Mouse (Mus musculus): Measurements from ENCODE around the gene Ptdss2. TPM values are rescaled to one million over a fixed set of nuclear protein-coding genes. Genes with fewer than 3 reads are reported as not detected.

Gene Ptdss2
- polyA plus RNA-seq (2015; fragmentation: Nextera tagmentation; extraction: Ambion mirVana), result 136 and 138 TPM in 2 replicates

GRCm38 (mm10) chr7:141122245-141122644 is at the start of gene Ptdss2:
TSS of gene Ptdss2 (plus strand) at chr7:141122382.
- H3K9me3 ChIP-seq (replicated peaks; ENCODE audit: control insufficient read depth, low read length), result no peaks in the 10 kb centered on the region
- peaks cover 73% of the 10 kb centered on the region for H3K4me1 ChIP-seq (ENCODE audit: control insufficient read depth, low read depth, low read length)
- peak within 1 kb of the TSS; percentile 94 for H3K27ac ChIP-seq (ENCODE audit: low read length)
- peak within 1 kb of the TSS; percentile 76 for H3K4me3 ChIP-seq (ENCODE audit: low read depth, low read length)
- WGBS (ENCODE audit: insufficient replicate concordance), result 30% methylated on average over 14 of the region's 14 CpGs
- peak within 1 kb of the TSS; percentile 79 for H3K9ac ChIP-seq (ENCODE audit: low read depth, low read length)
- H3K4me2 ChIP-seq (ENCODE audit: low read depth, low read length), result peak within 1 kb of the TSS; percentile 94
- no peaks in the 10 kb centered on the region for H3K27me3 ChIP-seq (ENCODE audit: control insufficient read depth, insufficient read depth, low read depth, low read length)
- ATAC-seq (ENCODE audit: low read depth), result no peak
- H3K36me3 ChIP-seq (ENCODE audit: control insufficient read depth, insufficient read depth), result no peaks in the 10 kb centered on the region

GRCm38 (mm10) chr7:141073782-141074181 is 48.4 kb upstream of the Ptdss2 start:
- H3K4me3 ChIP-seq (ENCODE audit: low read depth, low read length), result no peak overlapping the region
- no peak overlapping the region for H3K4me2 ChIP-seq (ENCODE audit: low read depth, low read length)
- no peak overlapping the region for H3K27ac ChIP-seq (ENCODE audit: low read length)
- H3K9me3 ChIP-seq (replicated peaks; ENCODE audit: control insufficient read depth, low read length), result no peaks in the 10 kb centered on the region
- ATAC-seq (ENCODE audit: low read depth), result no peak
- H3K4me1 ChIP-seq (ENCODE audit: control insufficient read depth, low read depth, low read length), result peaks cover 7% of the 10 kb centered on the region; the same call in 1 of the 2 replicates
- H3K27me3 ChIP-seq (ENCODE audit: control insufficient read depth, insufficient read depth, low read depth, low read length), result peaks cover 33% of the 10 kb centered on the region
- H3K36me3 ChIP-seq (ENCODE audit: control insufficient read depth, insufficient read depth), result no peaks in the 10 kb centered on the region
- no peak overlapping the region for H3K9ac ChIP-seq (ENCODE audit: low read depth, low read length)
- WGBS (ENCODE audit: insufficient replicate concordance), result 42% methylated on average over 4 of the region's 4 CpGs

- H3K9me3 ChIP-seq (replicated peaks; ENCODE audit: control insufficient read depth, low read length), result no peaks in the 10 kb centered on the region
- no peak for ATAC-seq (ENCODE audit: low read depth)
- H3K9ac ChIP-seq (ENCODE audit: low read depth, low read length), result no peak within 1 kb of the TSS
- no peaks in the 10 kb centered on the region for H3K36me3 ChIP-seq (ENCODE audit: control insufficient read depth, insufficient read depth)
- H3K27ac ChIP-seq (ENCODE audit: low read length), result no peak within 1 kb of the TSS
- H3K4me3 ChIP-seq (ENCODE audit: low read depth, low read length), result no peak within 1 kb of the TSS
- WGBS (ENCODE audit: insufficient replicate concordance), result 83% methylated on average over 15 of the region's 15 CpGs
- H3K4me2 ChIP-seq (ENCODE audit: low read depth, low read length), result no peak within 1 kb of the TSS
- H3K27me3 ChIP-seq (ENCODE audit: control insufficient read depth, insufficient read depth, low read depth, low read length), result peaks cover 2% of the 10 kb centered on the region; the same call in 1 of the 2 replicates
- H3K4me1 ChIP-seq (ENCODE audit: control insufficient read depth, low read depth, low read length), result no peaks in the 10 kb centered on the region
Observed at GRCm38 (mm10) chr7:141077841-141078240, 44.3 kb upstream of the Ptdss2 start, which contains the start of gene Pkp3. TSS of gene Pkp3 (plus strand) at chr7:141078218.

- Histone ChIP-seq H3K9ac (ENCODE audit: low read depth, low read length) (no peak overlapping the region), H3K4me1 (ENCODE audit: control insufficient read depth, low read depth, low read length) (no peaks in the 10 kb centered on the region), H3K4me2 (ENCODE audit: low read depth, low read length) (no peak overlapping the region), H3K27me3 (ENCODE audit: control insufficient read depth, insufficient read depth, low read depth, low read length) (peaks cover 2% of the 10 kb centered on the region; the same call in 1 of the 2 replicates), H3K27ac (ENCODE audit: low read length) (no peak overlapping the region), H3K36me3 (ENCODE audit: control insufficient read depth, insufficient read depth) (no peaks in the 10 kb centered on the region), H3K9me3 (replicated peaks; ENCODE audit: control insufficient read depth, low read length) (no peaks in the 10 kb centered on the region), H3K4me3 (ENCODE audit: low read depth, low read length) (no peak overlapping the region)
- no peak for ATAC-seq (ENCODE audit: low read depth)
- 63% methylated on average over 4 of the region's 4 CpGs for WGBS (ENCODE audit: insufficient replicate concordance)
Observed at GRCm38 (mm10) chr7:141078876-141079275, 43.3 kb upstream of the Ptdss2 start.

- Histone ChIP-seq H3K4me1 (ENCODE audit: control insufficient read depth, low read depth, low read length) (no peaks in the 10 kb centered on the region), H3K9ac (ENCODE audit: low read depth, low read length) (no peak overlapping the region), H3K4me3 (ENCODE audit: low read depth, low read length) (no peak overlapping the region), H3K9me3 (replicated peaks; ENCODE audit: control insufficient read depth, low read length) (no peaks in the 10 kb centered on the region), H3K4me2 (ENCODE audit: low read depth, low read length) (no peak overlapping the region), H3K27ac (ENCODE audit: low read length) (no peak overlapping the region), H3K36me3 (ENCODE audit: control insufficient read depth, insufficient read depth) (no peaks in the 10 kb centered on the region), H3K27me3 (ENCODE audit: control insufficient read depth, insufficient read depth, low read depth, low read length) (peaks cover 2% of the 10 kb centered on the region; the same call in 1 of the 2 replicates)
- ATAC-seq (ENCODE audit: low read depth), result no peak; the same call in 1 of the 2 replicates
- WGBS (ENCODE audit: insufficient replicate concordance), result 47% methylated on average over 34 of the region's 34 CpGs
Observed at GRCm38 (mm10) chr7:141079481-141080449, 42.4 kb upstream of the Ptdss2 start.

GRCm38 (mm10) chr7:141087894-141088293 is 34.3 kb upstream of the Ptdss2 start:
- ATAC-seq (ENCODE audit: low read depth), result no peak
- 23% methylated on average over 8 of the region's 8 CpGs for WGBS (ENCODE audit: insufficient replicate concordance)
- Histone ChIP-seq H3K36me3 (ENCODE audit: control insufficient read depth, insufficient read depth) (no peaks in the 10 kb centered on the region), H3K4me1 (ENCODE audit: control insufficient read depth, low read depth, low read length) (peaks cover 10% of the 10 kb centered on the region), H3K27me3 (ENCODE audit: control insufficient read depth, insufficient read depth, low read depth, low read length) (peaks cover 26% of the 10 kb centered on the region), H3K9ac (ENCODE audit: low read depth, low read length) (no peak overlapping the region), H3K4me2 (ENCODE audit: low read depth, low read length) (no peak overlapping the region), H3K27ac (ENCODE audit: low read length) (no peak overlapping the region), H3K9me3 (replicated peaks; ENCODE audit: control insufficient read depth, low read length) (no peaks in the 10 kb centered on the region), H3K4me3 (ENCODE audit: low read depth, low read length) (no peak overlapping the region)

- WGBS (ENCODE audit: insufficient replicate concordance), result 15% methylated on average over 18 of the region's 18 CpGs
- no peaks in the 10 kb centered on the region for H3K36me3 ChIP-seq (ENCODE audit: control insufficient read depth, insufficient read depth)
- no peak overlapping the region for H3K4me3 ChIP-seq (ENCODE audit: low read depth, low read length)
- peaks cover 26% of the 10 kb centered on the region for H3K27me3 ChIP-seq (ENCODE audit: control insufficient read depth, insufficient read depth, low read depth, low read length)
- H3K9ac ChIP-seq (ENCODE audit: low read depth, low read length), result no peak overlapping the region
- no peaks in the 10 kb centered on the region for H3K9me3 ChIP-seq (replicated peaks; ENCODE audit: control insufficient read depth, low read length)
- H3K4me2 ChIP-seq (ENCODE audit: low read depth, low read length), result peak overlapping the region; percentile 24; the same call in 1 of the 2 replicates
- ATAC-seq (ENCODE audit: low read depth), result no peak
- peaks cover 16% of the 10 kb centered on the region for H3K4me1 ChIP-seq (ENCODE audit: control insufficient read depth, low read depth, low read length)
- H3K27ac ChIP-seq (ENCODE audit: low read length), result no peak overlapping the region
Observed at GRCm38 (mm10) chr7:141088473-141088872, 33.7 kb upstream of the Ptdss2 start.

- H3K9me3 ChIP-seq (replicated peaks; ENCODE audit: control insufficient read depth, low read length), result no peaks in the 10 kb centered on the region
- no peak overlapping the region for H3K4me3 ChIP-seq (ENCODE audit: low read depth, low read length)
- peaks cover 21% of the 10 kb centered on the region for H3K4me1 ChIP-seq (ENCODE audit: control insufficient read depth, low read depth, low read length)
- no peak for ATAC-seq (ENCODE audit: low read depth)
- H3K27me3 ChIP-seq (ENCODE audit: control insufficient read depth, insufficient read depth, low read depth, low read length), result peaks cover 26% of the 10 kb centered on the region
- H3K27ac ChIP-seq (ENCODE audit: low read length), result no peak overlapping the region
- H3K4me2 ChIP-seq (ENCODE audit: low read depth, low read length), result no peak overlapping the region
- WGBS (ENCODE audit: insufficient replicate concordance), result 58% methylated on average over 8 of the region's 8 CpGs
- H3K9ac ChIP-seq (ENCODE audit: low read depth, low read length), result no peak overlapping the region
- H3K36me3 ChIP-seq (ENCODE audit: control insufficient read depth, insufficient read depth), result no peaks in the 10 kb centered on the region
Observed at GRCm38 (mm10) chr7:141090228-141090627, 32.0 kb upstream of the Ptdss2 start.
